Mouse (Mus musculus): ENCODE measurements around the gene Hs3st3a1. TPM values are rescaled to one million over a fixed set of nuclear protein-coding genes. Genes with fewer than 3 reads are reported as not detected.
A peak's percentile ranks its signal among the peaks of the same experiment; 100 is the strongest.

The Hs3st3a1 gene
- 2.4 and 3.1 TPM in 2 replicates for polyA plus RNA-seq (2014; fragmentation: Nextera tagmentation; extraction: Ambion mirVana)

- peak within 1 kb of the TSS; percentile 37; the same call in 1 of the 2 replicates for H3K27ac ChIP-seq (ENCODE audit: low read depth, low read length)
- H3K4me3 ChIP-seq (ENCODE audit: low read length): peak within 1 kb of the TSS; percentile 62
- H3K9me3 ChIP-seq (ENCODE audit: control insufficient read depth, low read length): no peaks in the 10 kb centered on the region
- peak; percentile 92 for ATAC-seq (ENCODE audit: low FRiP score, low TSS enrichment)
- H3K9ac ChIP-seq (ENCODE audit: low read depth, low read length): peak within 1 kb of the TSS; percentile 75
- H3K4me1 ChIP-seq (ENCODE audit: control insufficient read depth, insufficient read depth, low read length): no peaks in the 10 kb centered on the region; the same call in 1 of the 2 replicates
- 1% methylated on average over 34 of the region's 36 CpGs for WGBS
- peaks cover 16% of the 10 kb centered on the region for H3K27me3 ChIP-seq (ENCODE audit: control insufficient read depth, insufficient read depth, low read length)
- H3K36me3 ChIP-seq (ENCODE audit: control insufficient read depth, insufficient read depth, low read length): no peaks in the 10 kb centered on the region
- H3K4me2 ChIP-seq (replicated peaks; ENCODE audit: low read depth, low read length): peak within 1 kb of the TSS; percentile 98
These were observed at the start of gene Hs3st3a1 for GRCm38 (mm10) chr11:64434611-64435545. Gene Hs3st3a1 (plus strand): TSS chr11:64435332.

- H3K4me2 ChIP-seq (replicated peaks; ENCODE audit: low read depth, low read length): no peak overlapping the region
- H3K4me1 ChIP-seq (ENCODE audit: control insufficient read depth, insufficient read depth, low read length): no peaks in the 10 kb centered on the region
- no peaks in the 10 kb centered on the region for H3K36me3 ChIP-seq (ENCODE audit: control insufficient read depth, insufficient read depth, low read length)
- H3K27ac ChIP-seq (ENCODE audit: low read depth, low read length): no peak overlapping the region
- 87% methylated on average over 4 of the region's 4 CpGs for WGBS
- H3K4me3 ChIP-seq (ENCODE audit: low read length): no peak overlapping the region
- H3K27me3 ChIP-seq (ENCODE audit: control insufficient read depth, insufficient read depth, low read length): no peaks in the 10 kb centered on the region
- no peak overlapping the region for H3K9ac ChIP-seq (ENCODE audit: low read depth, low read length)
- no peaks in the 10 kb centered on the region for H3K9me3 ChIP-seq (ENCODE audit: control insufficient read depth, low read length)
- ATAC-seq (ENCODE audit: low FRiP score, low TSS enrichment): no peak
These were observed 48.8 kb upstream of the Hs3st3a1 start for GRCm38 (mm10) chr11:64386333-64386732.

DNA sequence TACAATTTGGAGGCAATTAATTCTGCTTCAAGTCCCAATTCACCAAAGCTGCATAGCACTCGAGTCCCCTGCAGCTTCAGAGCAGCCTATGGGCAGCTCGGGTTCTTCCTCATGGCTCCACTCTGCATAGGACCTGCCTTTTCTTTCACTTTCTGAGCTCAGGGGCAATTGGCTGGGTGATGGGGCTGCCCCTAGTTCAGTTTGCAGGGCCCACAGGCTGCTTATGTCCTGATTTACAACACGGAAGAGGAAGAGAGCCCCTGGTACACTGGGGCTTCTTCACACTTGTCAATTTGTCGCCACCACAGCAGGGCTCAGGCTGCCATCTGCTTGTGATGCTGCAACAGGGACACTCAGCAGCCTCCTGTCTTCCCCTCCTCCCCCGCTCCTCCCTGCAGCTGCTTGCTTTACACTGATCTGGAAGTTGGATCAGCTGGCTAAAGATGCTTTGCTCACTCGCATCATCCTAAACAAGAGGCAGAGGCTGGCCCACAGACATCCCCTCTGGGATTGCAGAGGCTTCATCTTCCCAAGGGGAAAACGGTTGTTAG lies 38.7 kb upstream of the Hs3st3a1 start:
- Histone ChIP-seq H3K9ac (ENCODE audit: low read depth, low read length) (no peak overlapping the region), H3K27ac (ENCODE audit: low read depth, low read length) (no peak overlapping the region), H3K9me3 (ENCODE audit: control insufficient read depth, low read length) (no peaks in the 10 kb centered on the region), H3K4me1 (ENCODE audit: control insufficient read depth, insufficient read depth, low read length) (peaks cover 6% of the 10 kb centered on the region; the same call in 1 of the 2 replicates), H3K4me2 (replicated peaks; ENCODE audit: low read depth, low read length) (peak overlapping the region; percentile 27), H3K27me3 (ENCODE audit: control insufficient read depth, insufficient read depth, low read length) (no peaks in the 10 kb centered on the region; the same call in 1 of the 2 replicates), H3K4me3 (ENCODE audit: low read length) (peak overlapping the region; percentile 14; the same call in 1 of the 2 replicates), H3K36me3 (ENCODE audit: control insufficient read depth, insufficient read depth, low read length) (no peaks in the 10 kb centered on the region)
- ATAC-seq (ENCODE audit: low FRiP score, low TSS enrichment): no peak
- 6% methylated on average over 7 of the region's 7 CpGs for WGBS

DNA sequence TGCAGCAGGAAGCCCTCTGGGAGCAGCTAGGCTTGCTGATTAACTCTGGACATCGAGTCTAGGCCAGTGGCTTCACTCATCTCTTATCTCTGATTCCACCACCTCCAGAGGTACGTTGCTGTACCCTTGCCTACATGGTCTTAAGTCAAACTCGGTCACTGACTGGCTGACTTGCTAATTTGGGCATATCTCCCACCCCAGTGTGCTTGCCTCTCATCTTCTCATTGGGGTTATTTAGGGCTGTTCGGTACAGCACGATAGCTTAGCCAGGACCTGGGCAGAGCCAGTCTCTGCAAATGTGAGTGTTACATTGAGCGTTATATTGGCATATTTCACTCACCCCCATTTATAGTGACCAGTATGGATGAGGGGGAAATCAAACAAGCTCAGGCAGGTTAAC lies 38.2 kb upstream of the Hs3st3a1 start:
- Histone ChIP-seq H3K4me2 (replicated peaks; ENCODE audit: low read depth, low read length) (no peak overlapping the region), H3K4me3 (ENCODE audit: low read length) (no peak overlapping the region), H3K9me3 (ENCODE audit: control insufficient read depth, low read length) (no peaks in the 10 kb centered on the region), H3K9ac (ENCODE audit: low read depth, low read length) (no peak overlapping the region), H3K27me3 (ENCODE audit: control insufficient read depth, insufficient read depth, low read length) (no peaks in the 10 kb centered on the region; the same call in 1 of the 2 replicates), H3K36me3 (ENCODE audit: control insufficient read depth, insufficient read depth, low read length) (no peaks in the 10 kb centered on the region), H3K27ac (ENCODE audit: low read depth, low read length) (no peak overlapping the region), H3K4me1 (ENCODE audit: control insufficient read depth, insufficient read depth, low read length) (peaks cover 6% of the 10 kb centered on the region; the same call in 1 of the 2 replicates)
- no peak for ATAC-seq (ENCODE audit: low FRiP score, low TSS enrichment)
- WGBS: 57% methylated on average over 6 of the region's 6 CpGs

- no peak for ATAC-seq (ENCODE audit: low FRiP score, low TSS enrichment)
- peaks cover 6% of the 10 kb centered on the region; the same call in 1 of the 2 replicates for H3K4me1 ChIP-seq (ENCODE audit: control insufficient read depth, insufficient read depth, low read length)
- 90% methylated on average over 3 of the region's 3 CpGs for WGBS
- no peak overlapping the region for H3K4me2 ChIP-seq (replicated peaks; ENCODE audit: low read depth, low read length)
- H3K9ac ChIP-seq (ENCODE audit: low read depth, low read length): no peak overlapping the region
- H3K27me3 ChIP-seq (ENCODE audit: control insufficient read depth, insufficient read depth, low read length): no peaks in the 10 kb centered on the region; the same call in 1 of the 2 replicates
- no peaks in the 10 kb centered on the region for H3K36me3 ChIP-seq (ENCODE audit: control insufficient read depth, insufficient read depth, low read length)
- H3K9me3 ChIP-seq (ENCODE audit: control insufficient read depth, low read length): no peaks in the 10 kb centered on the region
- no peak overlapping the region for H3K27ac ChIP-seq (ENCODE audit: low read depth, low read length)
- H3K4me3 ChIP-seq (ENCODE audit: low read length): no peak overlapping the region
These were observed 37.5 kb upstream of the Hs3st3a1 start for GRCm38 (mm10) chr11:64397612-64398011.

GRCm38 (mm10) chr11:64400534-64401093 lies 34.5 kb upstream of the Hs3st3a1 start:
- no peaks in the 10 kb centered on the region; the same call in 1 of the 2 replicates for H3K27me3 ChIP-seq (ENCODE audit: control insufficient read depth, insufficient read depth, low read length)
- H3K4me2 ChIP-seq (replicated peaks; ENCODE audit: low read depth, low read length): no peak overlapping the region
- no peak overlapping the region for H3K9ac ChIP-seq (ENCODE audit: low read depth, low read length)
- ATAC-seq (ENCODE audit: low FRiP score, low TSS enrichment): no peak
- peaks cover 6% of the 10 kb centered on the region; the same call in 1 of the 2 replicates for H3K4me1 ChIP-seq (ENCODE audit: control insufficient read depth, insufficient read depth, low read length)
- 80% methylated on average over 6 of the region's 6 CpGs for WGBS
- no peaks in the 10 kb centered on the region for H3K36me3 ChIP-seq (ENCODE audit: control insufficient read depth, insufficient read depth, low read length)
- no peak overlapping the region for H3K27ac ChIP-seq (ENCODE audit: low read depth, low read length)
- H3K4me3 ChIP-seq (ENCODE audit: low read length): no peak overlapping the region
- no peaks in the 10 kb centered on the region for H3K9me3 ChIP-seq (ENCODE audit: control insufficient read depth, low read length)

GRCm38 (mm10) chr11:64418969-64419368 lies 16.2 kb upstream of the Hs3st3a1 start:
- Histone ChIP-seq H3K9me3 (ENCODE audit: control insufficient read depth, low read length) (peaks cover 11% of the 10 kb centered on the region; the same call in 1 of the 2 replicates), H3K4me2 (replicated peaks; ENCODE audit: low read depth, low read length) (no peak overlapping the region), H3K27me3 (ENCODE audit: control insufficient read depth, insufficient read depth, low read length) (no peaks in the 10 kb centered on the region; the same call in 1 of the 2 replicates), H3K27ac (ENCODE audit: low read depth, low read length) (no peak overlapping the region), H3K4me3 (ENCODE audit: low read length) (no peak overlapping the region), H3K36me3 (ENCODE audit: control insufficient read depth, insufficient read depth, low read length) (no peaks in the 10 kb centered on the region), H3K4me1 (ENCODE audit: control insufficient read depth, insufficient read depth, low read length) (no peaks in the 10 kb centered on the region), H3K9ac (ENCODE audit: low read depth, low read length) (no peak overlapping the region)
- ATAC-seq (ENCODE audit: low FRiP score, low TSS enrichment): no peak
- WGBS: 74% methylated on average over 1 of the region's 1 CpGs

- peaks cover 23% of the 10 kb centered on the region for H3K27me3 ChIP-seq (ENCODE audit: control insufficient read depth, insufficient read depth, low read length)
- peak overlapping the region; percentile 37; the same call in 1 of the 2 replicates for H3K27ac ChIP-seq (ENCODE audit: low read depth, low read length)
- ATAC-seq (ENCODE audit: low FRiP score, low TSS enrichment): peak; percentile 65
- WGBS: under 1% methylated on average over 81 of the region's 81 CpGs
- peak overlapping the region; percentile 98 for H3K4me2 ChIP-seq (replicated peaks; ENCODE audit: low read depth, low read length)
- no peaks in the 10 kb centered on the region; the same call in 1 of the 2 replicates for H3K4me1 ChIP-seq (ENCODE audit: control insufficient read depth, insufficient read depth, low read length)
- H3K36me3 ChIP-seq (ENCODE audit: control insufficient read depth, insufficient read depth, low read length): no peaks in the 10 kb centered on the region
- H3K4me3 ChIP-seq (ENCODE audit: low read length): peak overlapping the region; percentile 62
- H3K9me3 ChIP-seq (ENCODE audit: control insufficient read depth, low read length): no peaks in the 10 kb centered on the region
- peak overlapping the region; percentile 75 for H3K9ac ChIP-seq (ENCODE audit: low read depth, low read length)
These were observed 647 bp downstream of the Hs3st3a1 start for GRCm38 (mm10) chr11:64435546-64436411.
